ENCODE assay signal across 7 mouse cellular contexts in genomic region chr9:122188724-122189123, GRCm38 (mm10).
DNase-seq lines count a peak whose midpoint lies in the region; ATAC-seq lines count a peak whose summit lies in the region.

No protein-coding gene starts in this region.

- DNase-seq in 416B (ENCODE audit: low read depth) (peak; percentile 95), A20 (ENCODE audit: low read depth, low spot score) (peak; percentile 55)
- no peak for DNase-seq in layer of hippocampus, adult 9-10 months (ENCODE audit: low spot score)
- DNase-seq in heart, postnatal 4 days, result no peak
- no peak for DNase-seq in left cerebral cortex, adult 18-20 months (ENCODE audit: low spot score in 2 of 2)

- ATAC-seq in granulocyte monocyte progenitor cell, adult 5-6 weeks (replicated peaks; ENCODE audit: poor library complexity, severe bottlenecking), result peak; percentile 87
- peak; percentile 55; the same call in 1 of the 2 replicates for ATAC-seq in monocyte, adult 5-6 weeks (replicated peaks; ENCODE audit: insufficient number of reproducible peaks, low FRiP score, low TSS enrichment, poor library complexity, severe bottlenecking)

Comparison
In these comparisons a context has a peak if more than half of its experiments do, and no peak if none do; other contexts are left out.
1. DNase-seq: peak in 416B (single experiment) and A20 (single experiment); none in layer of hippocampus, adult 9-10 months (single experiment), heart, postnatal 4 days (single experiment) and left cerebral cortex, adult 18-20 months (0 of 2).